Comparison of ENCODE assay signal across 21 mouse cellular contexts in the genomic region with DNA sequence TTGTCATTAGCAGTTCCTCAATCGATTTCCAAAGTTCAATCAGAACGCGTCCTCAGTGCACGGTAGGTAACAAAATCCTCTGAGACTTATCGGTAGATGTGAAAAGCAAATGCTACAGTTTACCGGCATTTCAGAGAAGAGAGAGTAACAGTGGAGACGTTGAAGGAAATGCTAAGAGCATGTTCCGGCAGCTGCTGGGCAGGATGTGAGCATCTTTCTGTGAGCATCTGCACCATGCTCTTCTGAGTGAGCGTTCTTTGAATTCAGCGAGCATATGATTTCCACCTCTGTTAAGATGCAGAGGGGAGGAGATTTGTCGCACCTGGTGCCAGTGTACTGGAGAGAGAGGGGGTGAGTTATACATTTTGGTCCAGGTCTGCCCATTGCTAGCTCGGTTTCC. TPM values are rescaled to one million over a fixed set of nuclear protein-coding genes. Genes with fewer than 3 reads are reported as not detected.
A peak's percentile ranks its signal among the peaks of the same experiment; 100 is the strongest.
DNase-seq lines count a peak whose midpoint lies in the region; ATAC-seq lines count a peak whose summit lies in the region.
"Had no signal": no experiment of that assay in that cellular context is flagged by ENCODE, and none has a peak within 500 bp of the region (broad histone marks: within the 10 kb centered on the region; RNA-seq: fewer than 3 reads in every experiment).

No protein-coding gene starts in this region.

- DNase-seq in T-cell, adult 2 months (ENCODE audit: low spot score) = peak; percentile 60
- peak; percentile 42 to 44 for DNase-seq in thymus, postnatal 10 days (ENCODE audit: low spot score in 2 of 2)
- DNase-seq in urinary bladder, postnatal 4 days (ENCODE audit: low spot score in 2 of 2) = no peak
- DNase-seq in cerebellum, adult 8-10 months = no peak
- no peak for DNase-seq in adrenal gland, adult (ENCODE audit: inconsistent age in 2 of 2, low spot score in 1 of 2)
- DNase-seq: adrenal gland, adult 2 months; B cell, adult 2 months; cerebellum, adult 9-10 months; cerebellum, postnatal 36 days; gastrocnemius, postnatal 10 days; heart, postnatal 14 days; kidney, adult 2 months; lung, adult 2 months; lung, postnatal 10 days; right cerebral cortex, postnatal 25 days had no signal

- ATAC-seq in inflammation-experienced regulatory T-cells, adult 6 months = peak; percentile 73
- no peak for ATAC-seq in monocyte, adult 5-6 weeks (replicated peaks; ENCODE audit: insufficient number of reproducible peaks, low FRiP score, low TSS enrichment, poor library complexity, severe bottlenecking)
- ATAC-seq: forebrain, embryonic 15.5 days; intestine, embryonic 15.5 days; midbrain, embryonic 13.5 days; Patski had no signal

RNA-seq across cellular contexts. Expression of a gene that starts 45.4 kb away (rescaled TPM):
- 10 to 100 TPM; 18.8 to 20.6 (median 20.2) TPM for polyA plus RNA-seq in inflammation-experienced regulatory T-cells, adult 6 months (2017; shearing (Covaris generic))
- total RNA-seq in monocyte, adult 5-6 weeks (2017) = 13.4 to 29.4 TPM (median 21.3 TPM) in 3 replicates

Comparison
In these comparisons a context has a peak if more than half of its experiments do, and no peak if none do; other contexts are left out.
1. DNase-seq: peak in T-cell, adult 2 months (single experiment) and thymus, postnatal 10 days (2 of 2); none in urinary bladder, postnatal 4 days (0 of 2), cerebellum, adult 8-10 months (single experiment) and adrenal gland, adult (0 of 2).